Mouse (Mus musculus): ENCODE data around the gene Anapc2.

The Anapc2 gene

DNA sequence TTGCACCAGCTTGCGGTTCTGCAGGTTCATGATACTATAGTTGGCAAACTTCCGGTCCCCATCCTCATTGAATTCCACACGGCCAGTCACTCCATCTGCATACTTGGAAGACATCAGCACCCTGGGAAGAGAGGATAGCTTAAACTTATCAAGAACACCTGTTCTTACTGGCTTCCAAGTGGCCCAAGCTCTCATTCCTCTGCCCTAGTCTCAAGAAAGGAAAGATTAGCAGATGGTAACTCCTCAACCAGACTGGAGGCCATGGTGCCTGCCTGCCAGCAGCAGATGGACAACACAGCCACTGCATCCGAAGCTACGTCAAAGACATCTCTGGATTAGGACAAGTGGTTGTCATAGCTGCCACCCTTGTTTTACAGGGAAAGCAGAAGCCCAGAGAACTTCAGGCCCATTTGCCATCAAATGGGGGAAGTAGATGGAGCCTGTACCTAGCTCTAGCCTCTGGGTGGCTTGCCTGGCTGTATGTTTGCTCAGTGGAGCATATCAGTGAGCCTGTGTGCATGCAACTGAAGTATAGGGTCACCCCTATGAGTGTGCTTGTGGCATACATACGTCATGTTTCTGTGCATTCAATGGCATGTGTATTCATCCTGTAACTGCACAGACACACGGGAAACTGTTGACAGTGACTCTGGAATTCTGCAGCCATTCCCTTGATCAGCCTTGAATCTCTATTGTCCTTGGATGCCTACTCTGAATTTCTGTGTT, 31.8 kb downstream of the Anapc2 start:
- DNase-seq (ENCODE audit: low spot score): no peak

DNA sequence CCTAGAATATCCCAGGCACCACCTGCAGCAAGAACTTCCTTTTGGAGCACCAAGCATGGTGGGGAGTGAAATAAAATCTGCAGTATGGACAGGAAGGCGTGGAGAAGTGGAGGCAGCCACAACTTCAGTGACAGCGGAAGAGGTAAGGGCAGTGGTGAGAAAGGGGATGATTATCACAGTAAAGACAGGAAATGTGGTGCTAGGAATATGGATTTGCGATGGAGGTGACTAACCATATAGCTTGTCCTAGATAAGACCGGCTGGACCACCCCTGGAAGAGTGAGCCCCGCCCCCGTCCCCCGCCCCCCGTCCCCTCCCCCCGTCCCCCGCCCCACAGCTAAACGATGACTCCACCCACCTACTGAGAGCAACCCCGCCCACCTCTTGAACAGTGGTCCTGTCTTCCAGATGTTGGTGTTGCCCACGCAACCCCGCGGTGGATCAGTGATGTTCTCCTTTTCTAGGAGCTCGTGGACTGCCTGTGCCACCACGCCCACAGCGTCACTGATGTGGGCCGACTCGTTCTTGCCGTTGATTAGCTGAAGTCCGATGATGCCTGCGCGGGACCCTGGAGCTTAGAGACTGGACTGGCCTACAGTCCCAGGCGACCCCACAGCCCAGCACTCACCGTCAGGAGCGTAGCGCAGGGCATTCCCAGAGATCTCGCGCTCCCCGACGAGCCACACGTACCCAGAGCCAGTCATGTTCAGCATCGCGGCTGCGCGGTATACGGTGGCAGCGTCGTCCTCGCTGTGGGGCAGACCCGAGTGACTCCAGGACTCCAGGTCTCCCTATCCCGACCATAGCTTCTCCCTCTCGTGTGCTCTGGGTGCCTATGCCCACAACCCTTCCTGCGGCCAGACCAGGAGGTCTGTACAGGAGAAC, 32.6 kb downstream of the Anapc2 start:
- DNase-seq (ENCODE audit: low spot score): no peak

DNA sequence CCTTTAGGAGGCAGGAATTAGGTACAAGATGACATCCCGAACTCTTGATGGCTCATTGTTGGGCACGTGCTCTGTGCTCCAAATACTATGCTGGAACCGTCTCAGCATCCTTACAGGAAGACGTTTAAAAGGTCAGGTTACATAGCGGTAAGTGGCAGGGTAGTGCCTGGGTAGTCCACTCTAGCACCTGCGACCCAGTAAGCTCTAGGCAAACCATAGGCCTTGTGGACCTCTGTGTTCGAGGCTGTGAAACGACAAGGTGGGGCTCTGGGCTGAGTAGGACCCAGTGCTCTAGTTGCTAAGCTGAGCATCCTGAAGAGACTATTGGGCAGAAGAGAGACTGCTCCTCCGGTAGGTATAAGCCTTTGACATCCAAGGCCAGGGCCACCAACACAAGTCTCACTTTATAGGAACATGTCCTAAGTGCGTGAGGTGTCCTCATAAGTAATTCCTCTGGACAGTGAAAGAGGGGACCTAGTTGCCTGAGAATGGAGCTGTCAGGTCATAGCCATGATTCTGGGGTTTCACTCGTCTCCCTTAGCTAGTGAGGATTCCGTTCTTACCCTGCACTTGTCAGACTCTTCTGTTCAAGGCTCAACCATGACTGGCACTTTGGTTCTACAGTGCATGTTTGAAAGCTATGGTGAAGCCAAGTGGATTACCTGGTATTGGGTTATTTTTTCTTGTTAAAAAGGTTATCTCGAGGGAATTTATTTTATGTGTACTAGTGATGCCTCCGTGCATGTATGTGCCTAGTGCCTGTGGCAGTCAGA, 33.5 kb downstream of the Anapc2 start:
- DNase-seq (ENCODE audit: low spot score): no peak

DNA sequence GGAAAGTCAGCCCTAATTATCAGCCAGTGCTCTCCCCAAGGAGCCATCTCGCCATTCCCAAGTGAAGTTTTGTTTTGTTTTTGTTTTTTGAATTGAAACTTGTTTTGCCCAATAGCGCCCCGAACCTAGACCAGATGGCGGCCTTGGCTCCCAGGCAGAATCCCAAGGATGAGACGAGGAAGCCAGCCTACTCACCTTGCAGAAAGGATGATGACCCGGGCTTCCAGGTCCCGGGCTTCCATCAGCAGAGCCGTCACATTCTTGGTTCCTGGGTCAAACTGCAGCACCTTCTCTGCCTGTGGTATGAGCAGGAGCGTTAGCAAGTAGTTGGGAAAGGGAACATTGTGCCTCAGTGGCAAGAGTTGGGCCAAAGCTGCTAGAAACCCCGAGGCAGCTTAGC, 37.9 kb downstream of the Anapc2 start:
- no peak for DNase-seq (ENCODE audit: low spot score)

DNA sequence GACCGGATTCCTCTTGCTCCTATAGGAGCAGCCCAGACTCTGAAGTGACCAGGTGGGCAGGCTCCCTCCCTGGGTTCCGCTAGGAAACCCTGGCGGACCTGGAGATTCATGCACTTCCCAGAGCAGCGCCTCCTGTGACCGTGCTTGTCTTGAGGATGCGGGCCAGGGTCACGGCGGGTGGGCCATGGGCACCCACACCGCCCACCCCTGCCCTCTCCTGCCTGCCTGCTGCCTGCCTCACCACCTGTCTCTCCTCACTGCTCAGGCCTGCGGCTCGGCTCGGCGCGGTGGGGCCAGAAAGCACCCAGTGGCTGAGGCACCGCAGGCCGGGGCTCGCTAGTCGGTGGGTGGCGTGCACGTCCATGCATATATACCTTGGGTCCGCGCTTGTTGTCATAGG, 38.7 kb downstream of the Anapc2 start:
- DNase-seq (ENCODE audit: low spot score): no peak

DNA sequence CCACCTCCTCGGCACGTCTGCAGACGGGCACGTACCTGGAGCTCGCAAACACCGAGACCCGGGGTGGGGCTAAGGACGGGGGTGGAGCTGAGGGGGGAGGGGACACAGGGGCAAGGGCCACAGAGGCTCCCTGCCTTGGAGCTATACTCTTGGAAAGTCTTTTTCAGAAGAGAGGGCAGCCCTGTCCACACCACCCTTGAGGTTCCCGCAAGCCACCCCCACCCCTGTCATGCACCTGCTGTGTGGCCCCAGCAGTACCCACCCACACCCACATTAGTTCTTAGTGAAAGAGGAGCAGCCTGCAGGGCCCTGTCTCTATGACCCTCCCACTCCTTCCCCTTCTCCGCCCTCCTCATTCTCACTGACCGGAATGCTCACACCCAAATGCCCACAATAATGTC, 39.2 kb downstream of the Anapc2 start:
- no peak for DNase-seq (ENCODE audit: low spot score)

DNA sequence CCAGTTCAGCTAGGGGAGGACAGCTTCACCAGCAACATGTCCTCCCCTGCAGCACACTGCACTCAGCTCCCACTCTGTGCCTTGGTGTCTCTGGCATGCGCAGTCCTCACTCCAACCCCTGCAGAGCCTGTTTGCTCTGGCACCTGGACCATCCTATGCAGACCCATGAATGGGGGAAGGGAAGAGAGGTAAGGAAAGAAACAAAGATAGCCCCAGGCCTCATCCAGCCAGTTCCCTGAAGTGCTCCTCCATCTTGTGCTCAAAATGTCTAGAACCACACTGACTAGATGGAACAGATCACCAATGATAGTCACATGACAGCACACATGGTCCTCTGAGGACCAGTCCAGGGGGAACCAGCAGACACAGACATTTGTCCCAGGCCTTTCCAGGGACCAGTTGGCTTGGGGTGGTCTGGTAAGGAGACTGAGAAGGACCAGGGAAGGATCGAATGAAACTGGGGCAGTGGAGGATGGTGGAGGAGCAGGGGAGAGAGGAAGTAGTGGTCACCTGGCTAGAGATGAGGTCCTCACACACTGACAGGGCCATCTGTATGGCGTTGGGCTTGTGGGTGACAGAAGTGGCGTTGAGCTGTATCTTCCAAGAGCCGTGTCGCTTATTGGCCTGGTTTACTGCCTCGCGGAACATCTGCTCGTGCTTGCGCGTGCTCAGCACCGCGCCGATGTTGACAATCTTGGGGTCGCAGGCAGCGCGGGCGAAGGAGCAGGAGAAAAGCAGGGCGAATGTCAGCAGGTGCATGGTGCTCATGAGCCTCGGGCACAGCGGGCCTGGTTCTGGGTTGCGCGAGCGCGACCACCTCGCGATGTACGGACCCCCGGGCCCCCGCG, 46.1 kb downstream of the Anapc2 start:
- DNase-seq (ENCODE audit: low spot score): no peak

DNA sequence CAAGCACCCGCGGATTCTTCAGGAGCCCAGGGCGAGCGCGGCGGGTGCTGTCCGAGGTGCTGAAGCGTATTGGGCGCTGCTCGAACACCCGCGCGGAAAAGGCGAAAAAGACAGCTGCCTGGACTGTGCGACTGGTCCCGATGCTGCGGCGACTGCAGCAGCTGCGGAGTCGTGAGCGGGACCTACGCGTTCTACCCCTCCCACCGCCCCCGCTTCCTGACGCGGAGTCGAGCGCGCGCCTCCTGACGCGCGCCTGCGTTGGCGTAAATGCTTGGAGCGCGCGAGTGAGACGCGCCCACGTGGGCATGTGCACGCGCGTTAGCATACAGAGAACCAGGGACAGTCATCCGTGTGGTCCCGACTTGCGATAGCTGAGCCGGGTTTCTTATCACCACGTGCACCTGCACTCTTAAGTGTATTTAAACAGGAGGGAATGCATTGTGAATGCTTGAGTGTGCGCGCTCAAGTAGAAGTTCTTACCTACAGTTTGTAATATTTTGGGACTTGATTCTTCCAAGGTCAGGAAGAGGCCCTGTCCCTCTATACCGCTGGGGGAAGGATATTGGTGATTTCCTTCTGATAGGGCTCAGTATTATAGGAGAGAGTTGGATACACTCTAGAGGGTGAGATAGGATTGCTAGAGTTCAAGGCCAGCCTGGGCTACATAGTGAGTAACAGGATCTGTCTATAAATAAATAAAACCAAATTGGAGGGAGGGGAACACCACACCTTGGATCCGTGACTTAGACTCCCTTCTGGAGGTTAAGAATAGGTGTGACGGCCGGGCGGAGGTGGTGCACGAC, 46.9 kb downstream of the Anapc2 start, which contains the start of gene Grin1:
Gene Grin1 (minus strand): TSS at position 217 of the 803 bp plus-strand sequence.
- peak; percentile 59 for DNase-seq (ENCODE audit: low spot score)

DNA sequence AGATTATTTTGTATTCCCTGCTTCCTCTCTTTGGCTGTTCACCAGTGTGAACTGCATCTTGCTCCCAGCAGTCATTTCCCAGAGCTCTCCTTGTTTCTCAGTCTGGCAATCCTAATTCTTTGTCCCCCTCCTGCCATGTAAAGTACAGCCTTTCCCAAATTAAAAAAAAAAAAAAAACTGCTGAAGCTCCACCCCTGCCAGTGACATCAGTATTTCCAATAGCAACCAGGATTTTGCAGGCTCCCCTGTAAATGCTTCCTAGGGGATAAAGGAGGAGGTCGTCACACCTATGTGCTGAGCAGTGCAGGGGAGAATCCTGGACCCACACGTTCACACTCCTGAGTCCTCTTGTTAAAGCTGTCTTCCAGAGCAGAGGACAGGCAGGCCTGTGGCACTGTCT, 47.8 kb downstream of the Anapc2 start:
- DNase-seq (ENCODE audit: low spot score): no peak

DNA sequence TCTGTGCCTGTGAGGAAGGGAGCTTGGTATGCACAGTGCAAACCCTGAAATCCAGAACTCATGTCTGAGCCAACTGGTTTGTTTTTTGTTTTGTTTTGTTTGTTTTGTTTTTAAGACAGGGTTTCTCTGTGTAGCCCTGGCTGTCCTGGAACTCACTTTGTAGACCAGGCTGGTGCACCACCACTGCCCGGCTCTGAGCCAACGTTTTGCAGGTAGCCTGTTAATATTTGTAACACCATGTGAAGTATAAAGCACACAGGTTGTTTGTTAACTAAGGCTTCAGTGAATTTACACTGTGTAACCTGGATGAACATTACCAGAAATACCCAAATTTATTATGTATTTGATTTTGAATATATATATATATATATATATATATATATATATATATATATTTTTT, 53.8 kb downstream of the Anapc2 start:
- DNase-seq (ENCODE audit: low spot score): no peak

DNA sequence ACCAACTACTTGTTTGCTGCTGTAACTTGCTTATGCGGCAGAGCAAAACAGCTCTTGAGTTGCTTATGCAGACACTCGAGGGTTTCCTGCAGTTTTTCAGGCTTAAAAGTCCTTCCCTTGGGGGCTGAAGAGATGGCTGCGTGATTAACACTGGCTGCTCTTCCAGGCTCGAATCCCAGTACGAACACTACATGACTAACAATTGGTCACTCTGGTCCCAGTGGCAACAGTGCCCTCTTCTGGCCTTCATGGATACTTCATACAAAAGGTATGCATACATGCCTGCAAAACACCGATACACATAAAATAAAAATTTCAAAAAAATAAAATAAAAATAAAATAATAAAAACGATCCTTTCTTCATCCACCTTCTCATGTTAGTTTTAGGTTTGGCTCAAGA, 56.2 kb downstream of the Anapc2 start:
- DNase-seq (ENCODE audit: low spot score): peak; percentile 47

DNA sequence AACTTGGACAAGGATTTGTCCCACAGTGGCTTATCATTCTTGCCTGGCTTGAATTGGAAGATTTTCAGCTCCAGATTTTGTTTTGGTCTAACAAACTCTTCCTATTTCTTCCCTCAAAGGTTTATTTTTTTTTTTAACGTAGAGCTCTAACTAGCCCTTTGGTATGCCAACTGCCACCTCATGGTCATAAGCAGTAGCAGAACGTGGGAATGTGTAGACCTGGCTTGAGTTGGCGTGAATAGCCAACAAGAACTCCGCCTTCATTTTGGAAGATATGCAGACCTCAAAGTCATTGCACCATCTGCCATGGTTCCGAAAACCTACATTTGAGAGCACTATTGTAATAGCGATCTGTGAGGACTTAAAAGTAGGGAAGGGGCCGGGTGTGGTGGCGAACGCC, 59.2 kb downstream of the Anapc2 start:
- DNase-seq (ENCODE audit: low spot score): no peak

DNA sequence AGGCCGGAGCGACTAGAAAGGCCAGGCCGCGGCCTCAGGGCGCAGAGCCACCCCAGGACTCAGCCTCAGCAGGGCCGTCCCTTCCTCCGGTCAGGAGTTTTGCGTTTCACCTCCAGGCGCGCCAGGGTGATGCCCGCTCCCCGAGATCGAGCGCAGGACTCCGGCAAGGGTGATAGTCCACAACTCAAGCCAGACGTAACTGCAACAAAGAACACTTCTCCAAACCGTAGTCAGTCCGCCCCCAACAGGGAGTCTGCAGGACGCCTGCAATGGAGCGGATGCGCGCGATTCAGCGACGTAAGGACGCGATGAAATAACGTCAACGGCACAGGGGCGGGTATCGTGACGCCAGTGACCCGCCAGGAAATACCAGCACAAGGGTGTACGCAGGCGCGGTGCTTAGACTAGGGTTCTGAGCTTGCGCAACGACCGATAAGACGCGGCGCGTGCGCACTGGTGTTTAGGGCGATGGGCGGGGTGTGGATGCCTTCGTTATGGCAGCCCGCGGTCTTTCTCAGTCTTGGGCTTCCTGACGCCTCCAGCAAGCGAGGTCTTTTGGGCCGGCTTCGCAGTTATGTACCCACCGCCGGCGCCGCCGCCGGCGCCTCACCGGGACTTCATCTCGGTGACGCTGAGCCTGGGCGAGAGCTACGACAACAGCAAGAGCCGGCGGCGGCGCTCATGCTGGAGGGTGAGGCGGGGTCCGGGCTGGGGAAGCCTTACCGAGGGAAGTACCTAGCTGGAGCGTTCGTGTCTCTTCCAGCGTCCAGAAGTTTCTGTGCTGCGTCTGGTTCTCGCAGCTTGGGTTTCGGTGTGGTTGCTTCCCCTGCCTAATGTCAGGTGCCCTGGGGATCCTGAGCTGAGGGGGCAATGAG, 60.2 kb downstream of the Anapc2 start, which contains the start of gene Man1b1:
Gene Man1b1 (plus strand): TSS at position 53 of the 875 bp plus-strand sequence.
- peak; percentile 99 for DNase-seq (ENCODE audit: low spot score)

DNA sequence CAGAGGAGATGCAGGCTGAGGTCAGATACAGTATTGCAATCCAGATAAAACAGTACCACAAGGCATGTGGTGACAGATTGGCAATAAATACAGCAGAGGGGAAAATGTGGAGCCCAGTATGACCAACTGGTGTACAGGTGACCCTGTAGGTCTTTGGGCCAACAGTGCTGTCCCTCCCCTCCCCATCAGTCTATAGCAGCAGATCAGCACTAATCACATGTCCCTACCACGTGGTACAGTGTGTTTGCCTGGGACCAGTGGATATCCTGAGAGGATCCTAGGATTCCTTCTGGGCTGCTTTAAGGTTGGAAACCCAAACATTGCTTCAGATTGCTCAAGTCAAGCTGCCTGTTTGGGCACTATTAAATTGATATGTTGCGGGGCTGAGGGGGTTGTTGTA, 61.3 kb downstream of the Anapc2 start:
- no peak for DNase-seq (ENCODE audit: low spot score)

All from c-Kit-positive CD71-positive TER-119-positive erythroid progenitor cells, embryonic 14.5 days (primary cell).